In genomic region chr17:35704621-35705464, GRCm38 (mm10) we compare ENCODE assay signal across 8 mouse cellular contexts. TPM values are rescaled to one million over a fixed set of nuclear protein-coding genes. Genes with fewer than 3 reads are reported as not detected.
DNase-seq lines count a peak whose midpoint lies in the region; ATAC-seq and TF ChIP-seq lines count a peak whose summit lies in the region.

TSS of gene Ddr1 (minus strand) at chr17:35704621.

- peak within 1 kb of the TSS; percentile 93 for H3K4me2 ChIP-seq in limb, embryonic 12.5 days
- peak within 1 kb of the TSS; percentile 88 for H3K4me2 ChIP-seq in neural tube, embryonic 12.5 days (replicated peaks)

- H3K27me3 ChIP-seq in testis, adult 2 months (ENCODE audit: control insufficient read depth, insufficient read depth, low read length), result no peaks in the 10 kb centered on the region
- H3K27me3 ChIP-seq in limb, embryonic 12.5 days, result peaks cover 27% of the 10 kb centered on the region
- H3K27me3 ChIP-seq in neural tube, embryonic 12.5 days (replicated peaks), result no peaks in the 10 kb centered on the region

- H3K9me3 ChIP-seq in limb, embryonic 12.5 days, result no peaks in the 10 kb centered on the region
- H3K9me3 ChIP-seq in neural tube, embryonic 12.5 days, result no peaks in the 10 kb centered on the region

- no peak within 1 kb of the TSS for H3K27ac ChIP-seq in testis, adult 2 months (ENCODE audit: control insufficient read depth, insufficient read depth, low read depth, low read length)
- H3K27ac ChIP-seq in limb, embryonic 12.5 days, result peak within 1 kb of the TSS; percentile 87
- peak within 1 kb of the TSS; percentile 96 for H3K27ac ChIP-seq in neural tube, embryonic 12.5 days

- no peak within 1 kb of the TSS for H3K4me3 ChIP-seq in testis, adult 2 months (ENCODE audit: control insufficient read depth, low read depth, low read length)
- H3K4me3 ChIP-seq in limb, embryonic 12.5 days (replicated peaks), result peak within 1 kb of the TSS; percentile 71
- H3K4me3 ChIP-seq in neural tube, embryonic 12.5 days, result peak within 1 kb of the TSS; percentile 87

- DNase-seq in testis, postnatal 14 days (ENCODE audit: low spot score), result no peak
- peak; percentile 92 for DNase-seq in embryo, embryonic 10.5 days (ENCODE audit: low spot score)
- DNase-seq in heart, adult 18-20 months, result peak; percentile 26 to 38
- peak; percentile 82 for DNase-seq in kidney, adult 11 months
- DNase-seq in urinary bladder, postnatal 36 days (ENCODE audit: low spot score in 2 of 2), result no peak

- TF ChIP-seq CTCF in testis, adult 2 months (IDR thresholded peaks at IDR 0.05; ENCODE audit: control insufficient read depth, insufficient read depth, insufficient replicate concordance, low read depth, low read length), result no peak

- WGBS in limb, embryonic 12.5 days, result 11% methylated on average over 19 of the region's 19 CpGs
- WGBS in neural tube, embryonic 12.5 days, result 3% methylated on average over 19 of the region's 19 CpGs

- ATAC-seq in limb, embryonic 12.5 days (ENCODE audit: insufficient number of reproducible peaks, insufficient read depth, low FRiP score, low TSS enrichment, low read depth), result no peak
- ATAC-seq in neural tube, embryonic 12.5 days (ENCODE audit: low FRiP score, low read depth), result peak; percentile 73

- peaks cover 9% of the 10 kb centered on the region for H3K4me1 ChIP-seq in testis, adult 2 months (ENCODE audit: control insufficient read depth, insufficient read depth, low read length)
- H3K4me1 ChIP-seq in limb, embryonic 12.5 days (replicated peaks), result peaks cover 48% of the 10 kb centered on the region
- H3K4me1 ChIP-seq in neural tube, embryonic 12.5 days, result peaks cover 28% of the 10 kb centered on the region

- no peak for TF ChIP-seq POLR2A in testis, adult 2 months (IDR thresholded peaks at IDR 0.05; ENCODE audit: control insufficient read depth, low read depth, low read length)

- no peaks in the 10 kb centered on the region for H3K36me3 ChIP-seq in testis, adult 2 months (ENCODE audit: control insufficient read depth, insufficient read depth, low read length)
- H3K36me3 ChIP-seq in limb, embryonic 12.5 days, result no peaks in the 10 kb centered on the region
- no peaks in the 10 kb centered on the region; the same call in 1 of the 2 replicates for H3K36me3 ChIP-seq in neural tube, embryonic 12.5 days

- H3K9ac ChIP-seq in limb, embryonic 12.5 days (replicated peaks), result peak within 1 kb of the TSS; percentile 64
- peak within 1 kb of the TSS; percentile 86 for H3K9ac ChIP-seq in neural tube, embryonic 12.5 days

RNA-seq across cellular contexts. Expression of gene Ddr1, which starts in this region (rescaled TPM):
- 11.9 and 12.6 TPM in 2 replicates for polyA plus RNA-seq in testis, adult 2 months (2012; rRNA removed)
- total RNA-seq in heart, adult 18-20 months (2021), result 10 to 100 TPM; 21.7 to 24.0 TPM
- polyA plus RNA-seq in limb, embryonic 12.5 days (2016; fragmentation: Nextera tagmentation; extraction: Ambion mirVana), result 38.4 and 40.6 TPM in 2 replicates
- polyA plus RNA-seq in neural tube, embryonic 12.5 days (2016; fragmentation: Nextera tagmentation; extraction: Ambion mirVana), result 170 and 172 TPM in 2 replicates

Comparison
In these comparisons a context has a peak if more than half of its experiments do, and no peak if none do; other contexts are left out.
1. DNase-seq: peak in embryo, embryonic 10.5 days (single experiment), heart, adult 18-20 months (2 of 2) and kidney, adult 11 months (single experiment); none in testis, postnatal 14 days (single experiment) and urinary bladder, postnatal 36 days (0 of 2).